Mouse (Mus musculus) ES-Bruce4 (cell line): ENCODE measurements around the gene Chmp6. TPM values are rescaled to one million over a fixed set of nuclear protein-coding genes. Genes with fewer than 3 reads are reported as not detected.

Experiments used
- H3K27ac ChIP-seq: 2 replicates; pipeline ENCODE4 v1.5.1; 2012; ENCODE audit warnings: low read length, inconsistent platforms; ENCODE audit not compliant: insufficient read depth
- H3K27me3 ChIP-seq: 2 replicates; pipeline ENCODE4 v1.6.1; 2012; ENCODE audit warnings: mild to moderate bottlenecking, low read length, inconsistent platforms; ENCODE audit not compliant: control insufficient read depth, poor library complexity, insufficient read depth, severe bottlenecking
- H3K36me3 ChIP-seq: 2 replicates; pipeline ENCODE4 v1.6.1; 2012; ENCODE audit warnings: inconsistent platforms, mild to moderate bottlenecking, low read length, moderate library complexity; ENCODE audit not compliant: control insufficient read depth, poor library complexity, insufficient read depth, severe bottlenecking
- H3K4me1 ChIP-seq: one replicate; pipeline ENCODE4 v1.8.1; 2011; ENCODE audit warnings: low read length; ENCODE audit not compliant: control insufficient read depth, insufficient read depth
- H3K4me3 ChIP-seq: 2 replicates; pipeline ENCODE4 v1.5.1; 2011; ENCODE audit warnings: low read depth, mild to moderate bottlenecking, low read length
- H3K9ac ChIP-seq: 2 replicates; pipeline ENCODE4 v1.6.1; 2012; ENCODE audit warnings: low read depth, mild to moderate bottlenecking, inconsistent platforms; ENCODE audit not compliant: poor library complexity, severe bottlenecking
- H3K9me3 ChIP-seq: replicated peaks from 2 replicates; pipeline ENCODE4 v1.6.1; 2012; ENCODE audit warnings: mild to moderate bottlenecking, low read length, inconsistent platforms; ENCODE audit not compliant: control insufficient read depth, poor library complexity, insufficient read depth, severe bottlenecking
- CTCF ChIP-seq: IDR thresholded peaks from one replicate; pipeline ENCODE4 v1.8.1; 2011; ENCODE audit warnings: low read depth, low read length
- EP300 ChIP-seq: IDR thresholded peaks from 2 replicates; pipeline ENCODE4 v1.6.1; 2011; ENCODE audit warnings: low read depth, low read length; ENCODE audit not compliant: insufficient read depth
- POLR2A ChIP-seq: IDR thresholded peaks from one replicate; pipeline ENCODE4 v1.8.1; 2011; ENCODE audit warnings: low read length; ENCODE audit not compliant: insufficient read depth
- polyA plus RNA-seq: library from polyadenylated mRNA; stranded (reverse); fragments of >200 nt; gene quantifications from 2 replicates; pipeline ENCODE4 v1.2.4, GENCODE M21; 2011; ENCODE audit warnings: low read depth; ENCODE audit not compliant: missing spikeins, insufficient read depth, insufficient read length

Chmp6 gene
- polyA plus RNA-seq, 1 experiment: 25.4 TPM

- TF ChIP-seq EP300 (no peak), POLR2A (no peak), CTCF (no peak)
- peaks cover 2% of the 10 kb centered on the region; the same call in 1 of the 2 replicates for H3K36me3 ChIP-seq
- no peak overlapping the region for H3K9ac ChIP-seq
- H3K27me3 ChIP-seq: no peaks in the 10 kb centered on the region
- H3K4me1 ChIP-seq: no peaks in the 10 kb centered on the region
- H3K4me3 ChIP-seq: no peak overlapping the region
- H3K27ac ChIP-seq: no peak overlapping the region
- H3K9me3 ChIP-seq: no peaks in the 10 kb centered on the region
Measured at GRCm38 (mm10) chr11:119874841-119875240, 38.4 kb upstream of the Chmp6 start.

GRCm38 (mm10) chr11:119875685-119876084, 37.6 kb upstream of the Chmp6 start:
- no peak for TF ChIP-seq EP300
- TF ChIP-seq CTCF: no peak
- TF ChIP-seq POLR2A: no peak
- Histone ChIP-seq H3K4me1 (no peaks in the 10 kb centered on the region), H3K9ac (no peak overlapping the region), H3K36me3 (peaks cover 2% of the 10 kb centered on the region; the same call in 1 of the 2 replicates), H3K9me3 (no peaks in the 10 kb centered on the region), H3K27me3 (no peaks in the 10 kb centered on the region), H3K27ac (no peak overlapping the region), H3K4me3 (no peak overlapping the region)

GRCm38 (mm10) chr11:119877124-119877523, 36.1 kb upstream of the Chmp6 start:
- Histone ChIP-seq H3K36me3 (peaks cover 2% of the 10 kb centered on the region; the same call in 1 of the 2 replicates), H3K27me3 (no peaks in the 10 kb centered on the region), H3K4me3 (no peak overlapping the region), H3K9me3 (no peaks in the 10 kb centered on the region), H3K27ac (no peak overlapping the region), H3K4me1 (no peaks in the 10 kb centered on the region), H3K9ac (no peak overlapping the region)
- TF ChIP-seq POLR2A: no peak
- TF ChIP-seq CTCF: no peak
- TF ChIP-seq EP300: no peak

GRCm38 (mm10) chr11:119879573-119879972, 33.7 kb upstream of the Chmp6 start:
- H3K36me3 ChIP-seq: no peaks in the 10 kb centered on the region
- no peak overlapping the region for H3K4me3 ChIP-seq
- no peaks in the 10 kb centered on the region for H3K4me1 ChIP-seq
- TF ChIP-seq EP300: no peak
- no peak for TF ChIP-seq POLR2A
- TF ChIP-seq CTCF: no peak
- H3K9me3 ChIP-seq: no peaks in the 10 kb centered on the region
- no peaks in the 10 kb centered on the region for H3K27me3 ChIP-seq
- no peak overlapping the region for H3K9ac ChIP-seq
- no peak overlapping the region for H3K27ac ChIP-seq

GRCm38 (mm10) chr11:119883646-119884045, 29.6 kb upstream of the Chmp6 start:
- Histone ChIP-seq H3K27ac (no peak overlapping the region), H3K27me3 (no peaks in the 10 kb centered on the region), H3K9ac (no peak overlapping the region), H3K9me3 (no peaks in the 10 kb centered on the region), H3K4me3 (no peak overlapping the region), H3K4me1 (no peaks in the 10 kb centered on the region), H3K36me3 (no peaks in the 10 kb centered on the region; the same call in 1 of the 2 replicates)
- TF ChIP-seq EP300 (no peak), CTCF (no peak), POLR2A (no peak)

GRCm38 (mm10) chr11:119889966-119890365, 23.3 kb upstream of the Chmp6 start:
- Histone ChIP-seq H3K36me3 (no peaks in the 10 kb centered on the region; the same call in 1 of the 2 replicates), H3K9me3 (no peaks in the 10 kb centered on the region), H3K9ac (no peak overlapping the region), H3K4me1 (no peaks in the 10 kb centered on the region), H3K27ac (no peak overlapping the region), H3K27me3 (no peaks in the 10 kb centered on the region), H3K4me3 (no peak overlapping the region)
- TF ChIP-seq POLR2A (no peak), CTCF (no peak), EP300 (no peak)
